Mouse (Mus musculus) neural tube, embryonic 13.5 days (tissue): ENCODE measurements around the gene Tnrc6c. TPM values are rescaled to one million over a fixed set of nuclear protein-coding genes. Genes with fewer than 3 reads are reported as not detected.

Experiments used
- ATAC-seq: fragments of 200-750 bp; cut with Nextera tagmentation; 2 replicates; pipeline ENCODE4 v1.8.0; 2017; ENCODE audit warnings: low read depth, mild to moderate bottlenecking, moderate TSS enrichment, moderate library complexity
- H3K27ac ChIP-seq: fragments of 300-500 bp; sonication (generic); replicated peaks from 2 replicates; pipeline ENCODE4 v1.5.1; 2015; ENCODE audit warnings: moderate library complexity, mild to moderate bottlenecking, inconsistent platforms
- H3K27me3 ChIP-seq: fragments of 300-500 bp; sonication (generic); 2 replicates; pipeline ENCODE4 v1.6.1; 2015; ENCODE audit warnings: mild to moderate bottlenecking, inconsistent platforms
- H3K36me3 ChIP-seq: fragments of 300-500 bp; sonication (generic); 2 replicates; pipeline ENCODE4 v1.6.1; 2015; ENCODE audit warnings: mild to moderate bottlenecking, inconsistent platforms
- H3K4me1 ChIP-seq: fragments of 300-500 bp; sonication (generic); replicated peaks from 2 replicates; pipeline ENCODE4 v1.6.1; 2015; ENCODE audit warnings: inconsistent platforms
- H3K4me2 ChIP-seq: fragments of 300-500 bp; sonication (generic); 2 replicates; pipeline ENCODE4 v1.6.1; 2015; ENCODE audit warnings: inconsistent platforms, mild to moderate bottlenecking, moderate library complexity
- H3K4me3 ChIP-seq: fragments of 300-500 bp; sonication (generic); 2 replicates; pipeline ENCODE4 v1.5.1; 2015; ENCODE audit warnings: mild to moderate bottlenecking, inconsistent platforms
- H3K9ac ChIP-seq: fragments of 300-500 bp; sonication (generic); 2 replicates; pipeline ENCODE4 v1.6.1; 2015; ENCODE audit warnings: moderate library complexity, mild to moderate bottlenecking, inconsistent platforms
- H3K9me3 ChIP-seq: fragments of 300-500 bp; sonication (generic); 2 replicates; pipeline ENCODE4 v1.6.1; 2016; ENCODE audit warnings: inconsistent platforms
- WGBS: fragments of 180-500 bp; shearing (Covaris S2); methylation state at CpG from one replicate; pipeline ENCODE4 v1.1.7; 2015; 5-methylcytosine and 5-hydroxymethylcytosine counted together
- polyA plus RNA-seq: library from polyadenylated mRNA; unstranded; fragments of >200 nt; fragmentation: Nextera tagmentation; extraction: Ambion mirVana; gene quantifications from 2 replicates; pipeline ENCODE4 v1.2.1, GENCODE M21; 2015

Gene Tnrc6c
- polyA plus RNA-seq, 1 experiment from 2014 or later, result 26.5 TPM

GRCm38 (mm10) chr11:117639331-117639970, 14.6 kb upstream of the Tnrc6c start:
- Histone ChIP-seq H3K4me1 (peaks cover 40% of the 10 kb centered on the region), H3K27me3 (no peaks in the 10 kb centered on the region), H3K27ac (no peak overlapping the region), H3K9ac (no peak overlapping the region), H3K4me2 (no peak overlapping the region), H3K9me3 (no peaks in the 10 kb centered on the region), H3K4me3 (no peak overlapping the region), H3K36me3 (no peaks in the 10 kb centered on the region)
- no peak for ATAC-seq
- 82% methylated on average over 7 of the region's 7 CpGs for WGBS

- Histone ChIP-seq H3K4me3 (no peak overlapping the region), H3K27ac (no peak overlapping the region), H3K36me3 (no peaks in the 10 kb centered on the region), H3K27me3 (no peaks in the 10 kb centered on the region), H3K9ac (no peak overlapping the region), H3K9me3 (no peaks in the 10 kb centered on the region), H3K4me1 (peaks cover 32% of the 10 kb centered on the region), H3K4me2 (no peak overlapping the region)
- 98% methylated on average over 2 of the region's 2 CpGs for WGBS
- no peak for ATAC-seq
Observed at GRCm38 (mm10) chr11:117642181-117642580, 11.9 kb upstream of the Tnrc6c start.

- no peak overlapping the region for H3K9ac ChIP-seq
- peak; percentile 67 for ATAC-seq
- H3K4me2 ChIP-seq, result no peak overlapping the region
- H3K27me3 ChIP-seq, result no peaks in the 10 kb centered on the region
- H3K9me3 ChIP-seq, result no peaks in the 10 kb centered on the region
- 23% methylated on average over 10 of the region's 10 CpGs for WGBS
- H3K4me1 ChIP-seq, result peaks cover 28% of the 10 kb centered on the region
- no peak overlapping the region for H3K27ac ChIP-seq
- no peak overlapping the region for H3K4me3 ChIP-seq
- no peaks in the 10 kb centered on the region for H3K36me3 ChIP-seq
Observed at GRCm38 (mm10) chr11:117643240-117643639, 10.8 kb upstream of the Tnrc6c start.

- Histone ChIP-seq H3K4me2 (no peak overlapping the region), H3K9ac (no peak overlapping the region), H3K36me3 (no peaks in the 10 kb centered on the region), H3K27ac (no peak overlapping the region), H3K4me3 (no peak overlapping the region), H3K4me1 (peaks cover 19% of the 10 kb centered on the region), H3K9me3 (no peaks in the 10 kb centered on the region), H3K27me3 (peaks cover 8% of the 10 kb centered on the region; the same call in 1 of the 2 replicates)
- ATAC-seq, result no peak
- WGBS, result 59% methylated on average over 4 of the region's 4 CpGs
Observed at GRCm38 (mm10) chr11:117646786-117647185, 7.3 kb upstream of the Tnrc6c start.

GRCm38 (mm10) chr11:117648005-117648404, 6.1 kb upstream of the Tnrc6c start:
- WGBS, result 73% methylated on average over 6 of the region's 6 CpGs
- Histone ChIP-seq H3K27me3 (peaks cover 19% of the 10 kb centered on the region), H3K9ac (no peak overlapping the region), H3K9me3 (no peaks in the 10 kb centered on the region), H3K27ac (no peak overlapping the region), H3K36me3 (no peaks in the 10 kb centered on the region), H3K4me3 (no peak overlapping the region), H3K4me2 (no peak overlapping the region), H3K4me1 (peaks cover 21% of the 10 kb centered on the region)
- no peak for ATAC-seq

- no peak for ATAC-seq
- Histone ChIP-seq H3K36me3 (no peaks in the 10 kb centered on the region), H3K9ac (no peak overlapping the region), H3K4me2 (no peak overlapping the region), H3K4me3 (no peak overlapping the region), H3K27ac (no peak overlapping the region), H3K4me1 (peaks cover 15% of the 10 kb centered on the region), H3K27me3 (peaks cover 19% of the 10 kb centered on the region), H3K9me3 (no peaks in the 10 kb centered on the region)
- 78% methylated on average over 13 of the region's 13 CpGs for WGBS
Observed at GRCm38 (mm10) chr11:117650721-117651644, 3.1 kb upstream of the Tnrc6c start.

GRCm38 (mm10) chr11:117652907-117653306, 1.2 kb upstream of the Tnrc6c start:
- no peak for ATAC-seq
- Histone ChIP-seq H3K9me3 (no peaks in the 10 kb centered on the region), H3K4me3 (0 out of 2 replicates have a peak overlapping the region, but pooled peaks have one; percentile 83), H3K4me2 (peak overlapping the region; percentile 83), H3K9ac (peak overlapping the region; percentile 84), H3K36me3 (no peaks in the 10 kb centered on the region), H3K27me3 (peaks cover 19% of the 10 kb centered on the region), H3K27ac (peak overlapping the region; percentile 99), H3K4me1 (peaks cover 34% of the 10 kb centered on the region)
- WGBS, result 53% methylated on average over 3 of the region's 3 CpGs

GRCm38 (mm10) chr11:117654380-117654924, 363 bp downstream of the Tnrc6c start:
- WGBS, result under 1% methylated on average over 56 of the region's 71 CpGs
- Histone ChIP-seq H3K4me1 (peaks cover 48% of the 10 kb centered on the region), H3K27me3 (peaks cover 19% of the 10 kb centered on the region), H3K27ac (peak overlapping the region; percentile 99), H3K9ac (peak overlapping the region; percentile 98), H3K36me3 (no peaks in the 10 kb centered on the region), H3K4me3 (peak overlapping the region; percentile 83), H3K9me3 (no peaks in the 10 kb centered on the region), H3K4me2 (peak overlapping the region; percentile 90)
- ATAC-seq, result peak; percentile 97

GRCm38 (mm10) chr11:117654934-117655291, 824 bp downstream of the Tnrc6c start:
- no peaks in the 10 kb centered on the region for H3K9me3 ChIP-seq
- H3K9ac ChIP-seq, result peak overlapping the region; percentile 98
- peak overlapping the region; percentile 99 for H3K27ac ChIP-seq
- H3K4me2 ChIP-seq, result peak overlapping the region; percentile 90
- peaks cover 53% of the 10 kb centered on the region for H3K4me1 ChIP-seq
- H3K4me3 ChIP-seq, result peak overlapping the region; percentile 83
- H3K27me3 ChIP-seq, result peaks cover 19% of the 10 kb centered on the region
- no CpG with 5 or more reads among the region's 66 CpGs for WGBS
- H3K36me3 ChIP-seq, result no peaks in the 10 kb centered on the region
- ATAC-seq, result peak; percentile 40

GRCm38 (mm10) chr11:117655292-117656076, 1.4 kb downstream of the Tnrc6c start:
- Histone ChIP-seq H3K9ac (peak overlapping the region; percentile 98), H3K27me3 (peaks cover 19% of the 10 kb centered on the region), H3K4me2 (peak overlapping the region; percentile 90), H3K4me1 (peaks cover 58% of the 10 kb centered on the region), H3K4me3 (peak overlapping the region; percentile 83), H3K36me3 (no peaks in the 10 kb centered on the region), H3K27ac (peak overlapping the region; percentile 99), H3K9me3 (no peaks in the 10 kb centered on the region)
- under 1% methylated on average over 54 of the region's 80 CpGs for WGBS
- ATAC-seq, result 0 out of 2 replicates have a peak, but pooled peaks have one; percentile 2

GRCm38 (mm10) chr11:117656077-117656401, 1.9 kb downstream of the Tnrc6c start:
- WGBS, result 3% methylated on average over 10 of the region's 10 CpGs
- ATAC-seq, result no peak
- Histone ChIP-seq H3K4me3 (peak overlapping the region; percentile 83), H3K9me3 (no peaks in the 10 kb centered on the region), H3K4me2 (peak overlapping the region; percentile 90), H3K27ac (peak overlapping the region; percentile 99), H3K27me3 (peaks cover 16% of the 10 kb centered on the region), H3K36me3 (no peaks in the 10 kb centered on the region), H3K4me1 (peaks cover 62% of the 10 kb centered on the region), H3K9ac (peak overlapping the region; percentile 98)
